Mouse (Mus musculus): ENCODE data around the gene Shmt1.

GRCm38 (mm10) chr11:60787595-60787994 lies 23.9 kb downstream of the Shmt1 start:
- no peak for TF ChIP-seq TCF3 (IDR thresholded peaks at IDR 0.05; ENCODE audit: insufficient read length, low read depth)
- no peak for TF ChIP-seq MAX (IDR thresholded peaks at IDR 0.05; ENCODE audit: low read depth)
- no peak for TF ChIP-seq POLR2AphosphoS2 (IDR thresholded peaks at IDR 0.05; ENCODE audit: insufficient read length, low read depth)
- TF ChIP-seq E2F4 (IDR thresholded peaks at IDR 0.05; ENCODE audit: insufficient read depth) = no peak
- TF ChIP-seq POLR2A (IDR thresholded peaks at IDR 0.05; ENCODE audit: insufficient read length, low read depth) = no peak
- no peak for TF ChIP-seq REST (IDR thresholded peaks at IDR 0.05; ENCODE audit: insufficient read depth, insufficient read length)
- no peak for TF ChIP-seq MYOD1 (IDR thresholded peaks at IDR 0.05; ENCODE audit: control insufficient read depth in 1 of 3, insufficient read length in 2 of 3, low read depth in 2 of 3)
- TF ChIP-seq CEBPB (IDR thresholded peaks at IDR 0.05; ENCODE audit: insufficient read depth, poor library complexity, severe bottlenecking) = no peak

Measured in myocyte (in vitro differentiated cells).